Mouse (Mus musculus): ENCODE data around the gene Coq4.

Gene Coq4

GRCm38 (mm10) chr2:29802075-29802826, 15.0 kb downstream of the Coq4 start, which contains the start of gene Slc27a4:
Gene Slc27a4, plus strand, starts transcription at chr2:29802634.
- peak; percentile 98 for DNase-seq

- DNase-seq, result no peak
Measured at GRCm38 (mm10) chr2:29802827-29803201, 15.5 kb downstream of the Coq4 start.

- peak; percentile 51 for DNase-seq
Measured at GRCm38 (mm10) chr2:29803400-29803831, 16.1 kb downstream of the Coq4 start.

- DNase-seq, result no peak
Measured at GRCm38 (mm10) chr2:29815678-29816371, 28.5 kb downstream of the Coq4 start.

DNA sequence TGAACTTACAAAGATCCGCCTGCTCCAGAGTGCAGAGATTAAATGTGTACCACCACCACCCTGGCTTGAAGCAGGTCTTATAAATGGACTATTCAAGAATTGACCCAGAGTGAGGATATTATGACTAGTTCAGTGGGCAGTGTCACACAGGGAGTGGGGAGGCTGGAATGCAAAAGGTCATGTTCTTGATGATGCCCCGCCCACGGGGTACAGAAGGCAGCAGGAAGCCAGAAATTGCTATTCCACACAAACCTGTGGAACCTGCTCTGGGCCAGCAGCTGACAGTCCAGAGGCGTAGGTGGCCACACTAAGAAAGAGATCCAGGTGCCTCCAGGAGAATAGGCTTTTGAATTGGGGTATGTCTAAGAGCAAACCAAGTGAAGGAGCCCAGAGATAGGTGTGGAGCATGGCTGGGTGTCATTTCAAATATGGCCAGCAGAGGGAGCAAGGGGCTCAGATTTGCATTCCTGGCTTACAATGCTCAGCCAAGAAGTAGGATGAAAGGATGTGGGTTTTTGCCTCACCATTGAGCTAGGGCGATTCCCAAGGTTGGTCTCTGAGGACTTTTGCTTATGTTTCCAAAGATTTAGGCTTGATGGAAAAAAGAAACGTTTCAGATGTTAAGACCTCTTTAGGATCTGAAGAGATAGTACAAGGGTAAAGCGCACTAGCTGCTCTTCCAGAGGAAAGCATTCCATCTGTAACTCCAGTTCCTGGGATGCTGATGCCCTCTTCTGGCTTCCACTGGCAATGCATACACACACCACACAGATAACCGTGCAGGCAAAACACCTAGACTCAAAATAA, 30.3 kb downstream of the Coq4 start:
- DNase-seq, result peak; percentile 83

DNA sequence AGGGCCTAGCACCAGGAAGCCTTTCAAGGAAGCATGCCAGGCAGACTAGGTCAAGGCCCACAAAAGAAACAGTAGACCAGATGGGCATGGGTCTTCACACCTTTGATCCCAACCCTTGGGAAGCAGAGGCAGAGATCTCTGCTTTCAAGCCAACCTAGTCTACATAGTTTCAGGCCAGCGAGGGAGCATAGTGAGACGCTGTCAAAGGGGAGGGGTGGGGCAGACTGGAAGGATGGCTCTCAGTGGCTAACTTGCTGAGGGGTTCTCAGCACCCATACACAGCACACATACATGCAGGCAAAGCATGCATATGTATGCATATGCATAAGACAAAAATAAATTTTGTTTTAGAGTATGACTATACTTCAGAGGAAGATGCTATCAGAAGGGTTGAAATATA, 32.1 kb downstream of the Coq4 start:
- DNase-seq, result no peak

- DNase-seq, result peak; percentile 74
Measured at GRCm38 (mm10) chr2:29820025-29820817, 32.9 kb downstream of the Coq4 start, which contains the start of gene Urm1. Gene Urm1, plus strand, starts transcription at chr2:29820075.

GRCm38 (mm10) chr2:29826318-29826925, 39.1 kb downstream of the Coq4 start:
- no peak for DNase-seq

GRCm38 (mm10) chr2:29826926-29827708, 39.8 kb downstream of the Coq4 start:
- DNase-seq, result peak; percentile 94

GRCm38 (mm10) chr2:29827709-29828024, 40.4 kb downstream of the Coq4 start:
- DNase-seq, result no peak

GRCm38 (mm10) chr2:29831106-29831505, 43.8 kb downstream of the Coq4 start:
- no peak for DNase-seq

DNA sequence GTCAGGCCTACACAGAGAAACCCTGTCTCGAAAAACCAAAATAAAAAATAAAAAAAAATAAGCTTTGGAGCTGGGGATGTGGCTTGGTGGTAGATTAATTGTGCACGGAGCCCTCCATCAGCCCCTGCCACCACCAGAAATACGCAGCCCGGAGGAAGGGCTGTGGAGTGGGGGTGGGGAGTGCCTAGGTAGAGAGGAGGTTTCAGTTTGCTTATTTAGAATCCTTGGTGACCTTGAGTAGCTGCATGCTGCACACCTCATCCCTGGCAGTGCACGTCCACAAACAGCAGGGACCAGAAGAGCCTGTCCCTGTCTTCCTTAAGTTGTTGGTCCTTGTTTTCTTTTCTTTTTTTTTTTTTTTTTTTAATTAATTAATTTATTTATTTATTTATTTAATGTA, 46.5 kb downstream of the Coq4 start:
- no peak for DNase-seq

- no peak for DNase-seq
Measured at GRCm38 (mm10) chr2:29835391-29835899, 48.2 kb downstream of the Coq4 start.

- no peak for DNase-seq
Measured at GRCm38 (mm10) chr2:29839460-29839859, 52.2 kb downstream of the Coq4 start.

DNA sequence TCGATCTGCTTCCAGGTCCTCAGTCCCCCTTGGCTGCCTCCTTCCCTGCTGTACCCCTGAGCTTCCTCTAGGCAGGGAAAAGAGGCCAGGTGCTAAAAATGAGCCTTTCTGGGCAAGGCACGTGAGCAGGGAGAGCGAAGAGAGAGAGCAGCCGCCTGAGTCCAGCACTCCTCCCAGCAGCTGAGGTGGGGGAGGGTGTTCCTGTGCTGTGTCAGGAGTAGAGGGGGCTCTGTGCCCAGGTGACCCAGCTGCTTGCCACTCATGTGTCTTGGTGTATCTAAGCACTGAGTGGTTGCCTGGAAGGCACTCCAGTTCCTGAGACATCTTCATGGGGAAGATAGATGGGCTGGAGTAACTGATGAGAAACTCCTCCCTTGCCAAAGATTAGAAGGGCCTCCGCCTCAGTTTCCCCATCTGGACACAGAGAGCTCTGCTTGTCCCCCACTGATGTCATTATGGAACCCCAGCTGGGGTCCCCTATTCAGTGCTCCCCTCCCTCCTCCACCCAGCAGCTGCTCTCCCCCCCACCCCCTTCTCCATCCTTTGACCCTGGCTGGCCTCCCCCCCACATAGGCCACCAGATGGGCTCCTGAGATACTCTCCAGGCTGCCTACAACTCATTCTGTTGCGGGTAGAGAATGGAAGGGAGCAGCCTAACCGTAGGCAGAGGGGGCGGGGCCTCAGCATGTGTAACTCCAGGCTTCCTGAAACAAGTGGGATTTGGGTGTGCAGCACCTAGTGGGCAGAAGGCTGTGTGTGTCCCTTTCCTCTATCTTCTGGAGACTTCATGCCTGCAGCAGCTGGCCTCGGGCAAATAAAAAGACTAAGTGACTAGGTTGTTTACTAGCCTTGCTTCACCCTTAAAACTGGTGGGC, 56.2 kb downstream of the Coq4 start:
- no peak for DNase-seq

GRCm38 (mm10) chr2:29844115-29844514, 56.8 kb downstream of the Coq4 start:
- DNase-seq, result no peak

DNA sequence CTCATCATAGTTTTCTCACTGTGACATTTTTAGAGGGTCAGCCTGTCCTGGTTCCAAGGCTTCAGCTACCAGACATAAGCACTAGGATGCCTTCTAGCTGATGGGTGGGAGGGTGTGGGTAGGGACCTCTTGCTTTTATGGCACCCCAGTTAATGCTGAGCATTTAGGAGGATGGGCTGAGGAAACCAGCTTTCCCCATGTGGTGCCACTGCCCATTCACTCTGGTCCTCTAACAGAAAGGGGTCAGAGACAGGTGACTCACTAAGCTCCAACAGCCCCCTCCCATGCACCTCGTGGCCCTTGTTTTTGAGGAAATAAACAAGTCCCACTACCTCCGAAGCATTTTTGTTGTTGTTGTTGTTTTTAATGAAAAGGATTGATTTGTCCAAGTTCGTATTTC, 57.4 kb downstream of the Coq4 start:
- DNase-seq, result no peak

- no peak for DNase-seq
Measured at GRCm38 (mm10) chr2:29845636-29846035, 58.3 kb downstream of the Coq4 start.

GRCm38 (mm10) chr2:29846061-29846853, 59.0 kb downstream of the Coq4 start:
- DNase-seq, result no peak
